Mouse (Mus musculus): ENCODE measurements around the gene Ncbp3.
"Not testable (repeated sequence)": the region's sequence is repeated elsewhere in the genome, so short reads cannot be mapped to it uniquely, and the experiment has no call there.

Gene Ncbp3

DNA sequence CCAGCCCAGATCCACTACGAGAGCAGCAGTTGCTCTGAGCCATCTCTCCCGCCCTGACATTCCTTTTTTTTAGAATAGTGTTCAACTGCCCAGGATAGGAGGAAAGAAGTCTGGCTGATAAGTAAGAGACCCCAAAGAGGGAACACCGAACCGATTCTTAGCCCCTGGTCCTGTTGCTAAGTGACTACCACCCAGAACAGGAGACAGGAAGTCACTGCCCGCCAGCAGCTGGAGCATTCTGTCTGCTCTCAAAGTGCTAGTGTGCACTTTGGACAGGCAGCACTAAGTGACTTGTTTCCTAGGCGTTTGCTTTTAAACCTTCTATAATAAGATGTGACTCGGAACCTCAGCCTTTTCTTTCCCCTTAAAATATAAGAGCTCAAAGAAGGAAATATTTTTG lies 37.8 kb downstream of the Ncbp3 start:
- no peak for DNase-seq (ENCODE audit: low read depth, low spot score)

DNA sequence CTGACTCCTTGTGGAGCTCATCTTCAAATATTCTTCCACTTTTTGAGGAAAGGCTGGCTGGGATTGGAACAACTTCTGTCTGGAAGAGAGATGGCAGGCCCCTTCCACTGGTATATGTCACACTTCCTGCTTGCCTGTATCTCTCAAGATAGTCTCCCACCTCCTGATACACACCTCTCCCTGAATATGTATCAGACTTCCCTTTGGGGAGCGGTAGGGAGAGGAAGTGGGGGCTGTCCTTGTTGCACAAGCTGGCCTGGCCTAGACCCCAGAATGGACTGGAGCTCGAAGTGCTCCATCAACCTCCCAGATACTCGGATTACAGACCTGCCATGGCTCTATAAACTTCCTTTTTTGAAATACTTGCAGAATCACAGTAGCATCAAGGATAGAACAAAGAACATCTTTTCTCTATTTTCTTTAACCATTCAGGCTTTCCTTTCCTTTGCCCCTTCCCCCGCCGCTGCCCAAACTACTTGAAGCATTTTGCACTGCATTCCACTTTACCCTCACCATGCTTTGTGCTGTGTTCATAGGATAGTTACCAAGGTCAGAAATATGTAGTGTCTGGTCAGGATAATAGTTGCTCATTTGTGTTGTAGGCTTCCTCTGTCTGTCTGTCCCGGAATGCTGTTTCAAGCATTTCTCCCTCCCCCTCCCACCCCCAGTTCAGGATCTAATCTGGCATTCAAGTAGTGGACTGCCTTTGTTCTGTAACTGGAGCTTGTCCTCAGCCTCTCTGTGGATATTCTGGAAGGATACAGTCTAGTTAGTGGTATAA lies 40.3 kb downstream of the Ncbp3 start:
- DNase-seq (ENCODE audit: low read depth, low spot score) = no peak

DNA sequence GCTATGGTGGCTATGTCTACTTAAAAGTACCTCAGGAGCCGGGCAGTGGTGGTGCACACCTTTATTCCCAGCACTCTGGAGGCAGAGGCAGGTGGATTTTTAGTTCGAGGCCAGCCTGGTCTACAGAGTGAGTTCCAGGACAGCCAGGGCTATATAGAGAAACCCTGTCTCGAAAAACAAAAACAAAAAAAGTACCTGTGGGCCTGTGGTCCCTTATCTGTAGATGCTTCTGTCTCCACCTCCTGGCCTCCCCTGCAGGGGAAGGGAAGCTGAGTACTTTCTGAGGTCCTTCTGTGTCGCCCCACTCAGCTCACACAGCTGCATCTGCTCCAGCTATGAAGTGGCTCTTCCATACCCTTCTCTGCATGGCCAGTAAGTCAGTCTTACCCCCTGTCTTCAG lies 42.7 kb downstream of the Ncbp3 start, which contains the start of gene Itgae:
Itgae (plus strand) TSS at position 301 of the 400 bp plus-strand sequence.
- DNase-seq (ENCODE audit: low read depth, low spot score) = no peak

DNA sequence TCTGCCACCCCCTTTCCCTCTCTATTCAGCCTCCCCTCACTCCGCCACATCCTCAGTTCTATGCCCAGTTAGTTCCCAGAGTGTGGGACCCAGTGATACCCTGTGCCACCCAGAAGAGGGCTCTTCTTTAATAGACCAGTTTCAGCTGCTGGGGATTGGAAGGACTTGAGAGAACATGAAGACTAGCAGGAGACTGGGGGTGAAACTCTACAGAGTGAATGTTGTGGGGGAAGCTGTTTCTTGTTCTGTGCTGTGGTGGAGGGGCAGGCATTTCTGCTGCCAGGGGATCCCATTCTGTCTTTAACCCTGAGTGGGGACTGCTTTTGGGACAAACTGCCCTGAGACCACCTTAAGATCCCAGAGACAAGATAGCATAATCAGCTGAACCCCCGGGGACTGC lies 43.2 kb downstream of the Ncbp3 start:
- DNase-seq (ENCODE audit: low read depth, low spot score) = no peak

DNA sequence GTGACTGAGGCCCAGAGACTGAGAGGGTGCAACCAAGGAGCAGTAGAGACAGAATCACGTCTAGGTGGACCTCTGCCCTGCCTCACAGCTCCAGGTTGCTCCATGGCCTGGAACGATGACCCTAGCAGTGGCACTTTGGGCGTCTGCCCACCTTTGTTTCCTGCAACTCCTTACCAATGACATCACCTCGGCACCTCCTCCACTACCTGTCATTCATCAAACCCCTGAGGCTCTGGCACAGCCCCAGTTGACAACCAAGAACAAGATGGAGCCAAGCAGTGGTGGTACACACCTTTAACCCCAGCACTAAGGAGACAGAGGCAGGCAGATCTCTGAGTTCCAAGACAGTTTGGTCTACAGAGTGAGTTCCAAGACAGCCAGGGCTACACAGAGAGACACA lies 44.5 kb downstream of the Ncbp3 start:
- DNase-seq (ENCODE audit: low read depth, low spot score) = no peak

DNA sequence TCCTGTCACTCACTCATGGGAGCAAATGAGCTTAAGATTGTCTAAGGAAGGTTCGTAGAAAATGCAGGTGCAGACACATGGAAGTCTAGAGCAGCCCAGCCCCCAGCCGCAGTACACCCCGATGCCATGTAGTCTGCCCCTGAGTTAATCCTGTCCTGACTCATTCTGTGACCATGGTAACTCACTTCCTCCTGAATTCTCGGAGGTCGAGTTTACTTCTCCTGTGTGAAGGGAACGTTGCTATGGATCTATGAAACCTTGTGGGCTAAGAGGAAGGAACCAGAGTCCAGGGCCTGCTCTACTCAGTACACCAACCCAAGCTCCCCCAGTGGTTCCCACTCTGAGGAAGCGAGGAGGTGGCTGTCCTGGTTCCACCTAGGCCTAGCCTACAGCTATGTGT lies 45.3 kb downstream of the Ncbp3 start:
- no peak for DNase-seq (ENCODE audit: low read depth, low spot score)

DNA sequence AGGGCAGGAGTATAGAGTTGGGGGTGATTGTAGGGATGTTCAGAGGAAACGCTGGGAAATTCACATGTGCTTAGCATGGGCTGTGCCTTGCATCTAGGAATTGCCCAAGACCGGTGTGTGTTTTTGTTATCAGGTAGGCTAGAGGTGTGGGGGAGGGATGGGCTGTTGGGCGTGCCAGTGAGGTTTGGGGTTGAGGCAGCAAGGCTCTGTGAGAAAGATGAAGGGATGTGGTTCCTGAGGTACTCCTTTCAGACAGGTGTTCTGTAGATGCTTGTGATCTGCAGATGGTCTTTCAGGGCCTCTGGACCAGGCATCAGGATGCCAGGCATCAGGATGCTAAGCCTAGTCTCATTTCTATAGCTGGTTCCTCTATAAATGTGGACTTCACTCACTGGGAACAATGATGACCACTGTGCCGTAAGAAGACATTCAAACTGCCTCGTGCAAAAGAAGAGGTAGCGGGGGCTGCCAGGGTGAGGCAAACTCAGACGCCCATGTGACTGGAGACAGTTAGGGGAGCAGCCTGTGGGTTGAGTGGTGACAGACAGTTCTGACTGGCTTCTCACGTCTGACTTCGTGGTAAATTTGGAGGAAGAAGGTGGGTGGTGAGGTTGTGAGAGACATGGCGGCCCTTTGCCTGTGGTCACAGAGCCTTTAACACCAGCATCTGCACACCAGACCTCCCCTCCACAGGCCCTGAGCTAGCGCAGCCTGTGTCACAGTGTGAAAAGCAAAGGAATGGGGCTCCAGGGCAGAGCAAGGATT lies 46.8 kb downstream of the Ncbp3 start:
- DNase-seq (ENCODE audit: low read depth, low spot score) = no peak

DNA sequence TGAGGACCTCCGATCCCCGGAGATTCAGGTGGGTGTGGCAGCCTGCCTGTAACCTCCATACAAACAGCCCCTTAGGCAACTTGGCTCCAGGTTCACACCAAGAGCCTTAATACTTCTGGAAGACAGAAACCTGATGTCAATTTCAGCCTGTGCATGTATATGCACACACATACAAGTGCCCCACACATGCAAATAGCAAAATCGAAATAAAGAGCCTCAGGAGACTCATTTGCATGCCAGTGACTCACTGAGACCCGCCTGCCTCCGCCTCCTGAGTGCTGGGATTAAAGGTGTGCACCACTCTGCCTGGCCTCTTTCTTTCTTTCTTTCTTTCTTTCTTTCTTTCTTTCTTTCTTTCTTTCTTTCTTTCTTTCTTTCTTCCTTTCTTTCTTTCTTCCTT lies 51.3 kb downstream of the Ncbp3 start:
- DNase-seq (ENCODE audit: low read depth, low spot score) = no peak

DNA sequence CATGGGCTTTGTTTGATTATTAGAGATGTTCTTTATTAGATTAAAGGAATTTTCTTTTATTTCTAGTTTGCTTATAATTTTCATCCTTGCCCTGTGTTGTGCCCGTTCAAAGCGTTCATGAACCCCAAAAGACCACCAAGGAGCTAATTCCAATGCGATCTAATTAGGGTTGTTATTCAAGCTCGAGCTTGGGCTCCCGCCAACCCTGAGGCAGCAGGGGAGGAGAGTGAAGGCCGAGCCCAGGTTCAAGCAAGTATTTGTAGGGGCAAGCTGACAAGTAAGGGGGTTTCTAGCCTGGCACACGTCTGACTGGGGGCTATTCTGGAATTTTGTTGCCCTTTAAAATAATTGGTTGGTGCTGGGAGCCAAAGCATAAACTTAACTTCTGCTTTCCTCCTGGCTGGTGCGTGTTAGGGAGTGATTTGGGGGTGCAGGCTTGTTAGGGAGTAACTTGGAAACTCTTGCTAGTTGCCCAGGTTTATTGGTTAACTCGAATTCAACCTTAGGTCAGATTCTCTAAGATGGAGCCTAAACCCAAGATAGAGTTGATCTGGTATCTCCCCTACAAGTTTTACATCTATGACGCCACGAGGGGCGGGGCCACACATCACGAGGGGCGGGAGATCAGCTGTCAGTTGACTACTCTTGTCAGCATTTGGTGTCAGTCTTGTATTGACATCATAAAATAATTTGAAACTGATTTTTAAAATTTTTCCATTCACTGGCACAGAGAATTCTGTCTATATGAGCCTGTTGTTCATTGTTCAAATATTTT lies 52.6 kb downstream of the Ncbp3 start:
- DNase-seq (ENCODE audit: low read depth, low spot score) = no peak

DNA sequence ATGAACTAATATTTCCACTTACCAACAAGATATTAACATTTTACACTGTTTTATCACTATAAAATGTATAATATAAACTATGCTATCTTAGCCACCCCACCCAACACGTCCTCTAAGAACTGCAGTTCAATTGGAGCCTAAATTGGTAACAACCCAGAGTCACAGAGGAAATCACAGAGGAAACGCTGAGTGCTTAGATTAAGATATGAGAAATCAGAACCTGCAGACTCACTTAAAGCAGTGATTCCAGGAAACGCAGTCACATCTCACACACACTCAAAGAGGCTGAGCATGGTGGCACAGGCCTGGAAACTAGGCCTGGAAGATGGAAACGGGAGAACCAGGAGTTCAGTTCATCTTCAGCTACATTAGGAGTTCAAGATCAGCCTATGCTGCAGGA lies 53.7 kb downstream of the Ncbp3 start:
- no peak for DNase-seq (ENCODE audit: low read depth, low spot score)

DNA sequence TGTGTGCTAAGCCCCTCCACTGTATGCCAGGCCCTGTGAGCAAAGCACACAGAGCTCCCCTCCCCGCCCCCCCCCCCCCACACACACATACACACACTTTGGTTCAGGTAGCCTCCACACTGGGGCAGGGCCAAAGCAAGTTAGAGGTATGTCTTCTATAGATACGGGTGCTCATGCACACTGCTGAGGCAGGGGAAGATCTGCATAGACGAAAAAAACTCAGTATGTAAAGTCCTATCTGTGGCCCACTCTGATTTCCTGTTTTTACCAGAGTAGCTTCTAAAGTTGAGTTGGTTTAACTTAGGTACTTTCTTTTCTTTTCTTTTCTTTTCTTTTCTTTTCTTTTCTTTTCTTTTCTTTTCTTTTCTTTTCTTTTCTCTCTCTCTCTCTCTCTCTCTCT lies 57.7 kb downstream of the Ncbp3 start:
- no peak for DNase-seq (ENCODE audit: low read depth, low spot score)

DNA sequence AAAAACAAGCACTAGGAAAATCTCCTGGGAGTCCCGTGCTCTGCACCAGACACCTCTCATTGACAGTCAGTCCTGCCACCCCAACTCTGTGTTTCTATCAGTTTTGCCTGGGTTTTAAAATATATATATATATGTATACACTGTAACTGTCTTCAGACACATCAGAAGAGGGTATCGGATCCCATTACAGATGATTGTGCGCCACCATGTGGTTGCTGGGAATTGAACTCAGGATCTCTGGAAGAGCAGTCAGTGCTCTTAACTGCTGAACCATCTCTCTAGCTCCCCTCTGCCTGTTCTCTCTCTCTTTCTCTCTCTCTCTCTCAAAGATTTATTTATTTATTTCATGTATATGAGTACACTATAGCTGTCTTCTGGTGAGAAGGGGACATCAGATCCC lies 59.8 kb downstream of the Ncbp3 start:
- not testable (repeated sequence) for DNase-seq (ENCODE audit: low read depth, low spot score)

DNA sequence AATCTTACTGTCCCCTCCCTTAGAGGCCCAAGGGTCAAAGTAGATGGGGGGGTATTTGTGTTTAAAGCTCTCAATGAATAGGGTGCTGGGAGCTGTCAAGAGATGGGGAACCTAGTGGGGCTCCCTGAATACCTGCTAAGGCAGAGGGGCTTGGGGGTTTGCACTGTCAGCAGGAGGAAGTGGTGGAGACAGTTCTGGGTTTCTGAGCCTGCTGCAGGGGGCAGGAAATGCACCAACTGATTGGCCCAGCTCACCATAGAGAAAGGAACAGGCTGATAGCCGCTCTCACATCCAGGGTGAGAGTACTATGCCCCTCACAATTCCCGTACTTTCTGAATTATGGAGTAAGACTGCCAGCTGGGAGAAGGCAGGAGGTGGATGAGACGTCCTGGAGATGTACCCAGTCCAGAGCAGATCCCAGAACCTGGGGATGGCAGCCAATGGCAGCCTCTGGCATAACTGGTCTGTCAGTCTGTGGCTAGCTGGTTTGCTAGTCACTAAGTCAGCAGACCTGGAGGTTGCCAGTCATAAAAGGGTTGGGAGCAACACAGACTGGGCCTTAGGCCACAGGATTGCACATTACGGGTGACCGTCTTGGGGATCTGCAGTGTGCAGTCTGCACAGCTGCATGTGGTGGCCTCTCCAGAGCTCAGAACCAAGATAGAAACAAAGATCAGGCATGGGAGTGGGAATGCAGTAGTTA lies 60.8 kb downstream of the Ncbp3 start:
- DNase-seq (ENCODE audit: low read depth, low spot score) = no peak

DNA sequence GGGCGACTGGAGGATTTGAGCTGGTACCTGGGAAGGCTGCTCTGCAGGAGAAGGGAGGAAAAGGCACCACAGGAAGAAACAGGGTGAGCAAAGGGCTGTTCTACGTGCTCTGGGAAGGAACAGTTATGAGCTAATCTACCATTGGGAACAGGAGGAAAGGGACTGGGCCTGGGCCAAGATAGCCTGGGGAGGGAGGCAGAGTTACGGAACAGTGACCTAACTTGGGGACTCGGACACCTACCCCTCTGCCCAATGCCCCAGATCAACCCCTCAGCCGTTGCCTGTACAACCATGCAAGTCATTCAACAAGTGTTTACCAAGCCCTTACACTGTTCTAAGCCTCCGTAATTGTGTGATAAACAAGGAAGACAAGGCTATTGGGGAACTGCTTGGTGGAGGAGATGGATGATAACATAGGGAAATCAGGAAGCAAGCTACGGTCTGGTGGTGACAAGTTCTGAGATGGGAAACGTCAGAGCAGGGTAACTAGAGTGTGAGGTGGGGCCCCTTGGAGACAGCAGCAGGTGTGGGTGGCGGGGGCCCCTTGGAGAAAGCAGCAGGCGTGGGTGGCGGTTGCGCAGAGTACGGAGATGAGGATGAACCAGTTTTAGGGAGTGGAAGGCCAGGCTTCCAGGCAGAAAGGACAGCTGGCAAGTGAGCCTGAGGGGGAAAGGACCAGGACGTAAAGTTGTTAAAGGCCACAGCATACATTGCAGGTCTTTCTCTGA lies 61.5 kb downstream of the Ncbp3 start:
- DNase-seq (ENCODE audit: low read depth, low spot score) = no peak

DNA sequence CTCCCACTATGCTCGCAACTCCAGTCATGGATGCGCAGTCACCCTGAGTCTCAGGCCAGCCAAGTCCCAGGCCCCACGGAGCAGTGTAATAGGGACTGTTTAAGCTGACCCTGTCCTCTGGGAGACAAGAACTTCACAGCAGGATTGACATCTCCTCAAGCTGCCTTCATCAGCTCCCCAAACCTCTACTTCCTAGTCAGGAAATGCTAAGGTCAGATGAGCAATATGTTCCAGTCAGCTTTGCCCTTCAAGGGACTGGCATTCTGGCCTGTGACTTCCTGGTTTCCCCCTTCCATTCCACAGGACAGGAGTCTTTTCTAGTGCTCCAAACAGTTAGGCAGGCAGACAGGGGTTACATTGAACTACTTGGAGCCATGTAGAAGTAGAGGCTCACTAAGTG lies 62.4 kb downstream of the Ncbp3 start:
- no peak for DNase-seq (ENCODE audit: low read depth, low spot score)

DNA sequence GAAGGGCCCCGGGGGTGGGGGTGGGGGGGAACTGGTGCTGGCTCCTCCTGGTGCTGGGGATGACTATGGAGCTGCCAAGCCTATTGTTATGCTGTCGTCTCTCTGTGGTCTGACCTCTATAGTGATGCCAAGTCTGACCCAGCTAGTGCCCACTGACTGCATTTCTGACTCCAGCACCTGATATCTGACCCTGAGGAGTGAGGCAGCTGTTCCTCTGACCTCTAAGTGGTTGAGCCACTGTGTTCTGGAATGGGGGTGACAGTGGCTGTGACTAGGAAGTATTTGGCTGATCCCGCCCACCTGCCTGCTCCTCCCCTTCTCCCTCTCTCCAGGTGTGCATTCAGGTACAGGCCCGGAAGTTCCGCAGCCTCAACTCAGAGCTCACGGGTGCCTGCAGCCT lies 63.8 kb downstream of the Ncbp3 start:
- DNase-seq (ENCODE audit: low read depth, low spot score) = no peak

DNA sequence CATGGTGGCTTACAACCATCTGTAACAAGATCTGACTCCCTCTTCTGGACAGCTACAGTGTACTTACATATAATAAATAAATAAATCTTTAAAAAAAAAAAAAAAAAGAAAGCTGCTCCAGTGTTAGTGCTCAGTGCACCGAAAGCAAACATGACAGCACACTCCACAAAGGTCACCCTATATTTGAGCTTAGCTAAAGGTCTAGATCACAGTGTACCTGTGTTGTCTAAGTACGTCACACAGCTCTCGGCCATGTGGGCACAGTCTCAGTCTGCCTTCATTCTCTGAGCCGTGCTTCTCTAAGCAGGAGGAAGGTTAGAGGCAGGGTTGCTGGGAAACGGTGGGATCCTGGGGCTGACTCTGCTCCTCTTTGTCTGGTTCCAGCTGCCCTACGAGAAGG lies 78.9 kb downstream of the Ncbp3 start:
- no peak for DNase-seq (ENCODE audit: low read depth, low spot score)

DNA sequence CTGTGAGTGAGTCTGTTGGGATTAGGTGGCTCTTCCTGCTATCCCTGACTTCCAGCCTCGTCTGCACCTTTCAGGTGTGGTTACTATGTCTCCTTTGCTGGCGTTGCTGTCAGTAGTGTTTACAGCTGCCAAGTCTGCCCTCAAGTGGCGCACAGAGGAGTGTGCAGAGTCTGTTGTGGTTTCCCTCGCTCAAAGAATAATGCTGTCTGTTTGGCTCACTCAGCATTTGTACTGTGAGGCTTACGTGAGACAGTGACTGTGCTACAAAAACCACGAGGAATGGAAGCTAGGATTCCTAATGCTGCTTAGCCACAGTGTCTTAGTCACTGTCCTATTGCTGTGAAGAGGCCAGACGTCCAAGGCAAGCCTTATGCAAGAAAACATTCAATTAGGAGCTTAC lies 83.4 kb downstream of the Ncbp3 start:
- DNase-seq (ENCODE audit: low read depth, low spot score) = no peak

DNA sequence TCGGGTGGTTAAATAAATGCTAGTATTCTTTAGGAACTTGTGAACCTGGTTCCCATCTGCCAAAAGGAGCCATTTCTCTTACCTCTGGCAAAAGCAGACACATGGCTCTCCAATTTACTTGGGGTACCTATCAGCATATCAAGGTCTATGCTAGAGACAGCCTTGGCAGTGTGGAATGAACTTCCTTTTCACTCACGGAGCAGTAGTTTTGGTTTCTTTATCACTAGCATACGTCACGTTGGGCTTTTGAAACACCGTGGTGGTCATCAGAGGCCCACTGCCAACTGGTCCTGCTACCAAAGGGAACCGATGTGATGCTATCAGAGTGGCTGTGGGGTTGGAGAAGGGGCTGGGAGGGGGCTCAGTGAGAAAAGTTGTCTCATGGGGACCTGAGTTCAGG lies 85.4 kb downstream of the Ncbp3 start:
- no peak for DNase-seq (ENCODE audit: low read depth, low spot score)

DNA sequence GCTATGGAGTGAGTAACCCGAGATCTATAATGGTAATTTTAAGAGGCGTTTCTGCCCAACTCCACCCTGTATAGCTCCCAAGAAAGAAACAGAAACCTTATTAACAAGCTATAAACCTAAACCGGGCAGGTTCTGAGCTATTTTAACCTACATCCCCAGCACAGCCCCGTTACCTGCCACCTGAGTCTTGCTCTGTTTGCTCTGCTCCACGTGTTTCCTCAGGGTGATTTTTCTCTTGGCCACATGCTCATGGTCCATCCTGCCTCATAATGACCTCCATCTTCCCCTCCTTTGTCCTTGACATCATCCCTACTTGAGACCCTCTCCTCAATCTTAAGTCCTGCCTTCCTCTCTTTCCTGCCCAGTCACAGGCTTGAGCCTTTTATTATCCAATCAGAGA lies 86.6 kb downstream of the Ncbp3 start:
- no peak for DNase-seq (ENCODE audit: low read depth, low spot score)

DNA sequence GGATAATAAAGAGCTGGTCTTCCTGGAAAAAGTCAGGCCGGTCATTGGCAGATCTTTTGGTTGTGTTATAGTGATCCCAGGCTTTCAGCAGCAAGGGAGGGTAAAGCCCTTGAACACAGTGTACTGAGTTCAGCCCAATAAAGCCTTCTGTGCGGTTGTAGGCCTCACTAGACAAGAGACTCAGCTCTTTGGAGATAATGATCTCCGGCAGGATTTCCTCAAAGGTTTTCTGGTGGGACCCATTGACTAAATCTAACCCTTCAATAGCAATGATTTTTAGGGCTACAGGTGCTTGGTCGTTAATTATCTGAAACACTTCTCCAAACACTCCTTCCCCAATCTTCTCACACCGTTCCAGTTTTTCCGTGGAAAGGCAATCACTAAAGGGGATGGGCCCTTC lies 89.0 kb downstream of the Ncbp3 start:
- no peak for DNase-seq (ENCODE audit: low read depth, low spot score)
